Mouse (Mus musculus) liver, adult 2 months (tissue): Measurements from ENCODE around the gene Hist1h3e.
"Not testable (repeated sequence)": the region's sequence is repeated elsewhere in the genome, so short reads cannot be mapped to it uniquely, and the experiment has no call there.

Experiments
- CTCF ChIP-seq: fragments of 200-500 bp; IDR thresholded peaks from 2 replicates; pipeline ENCODE4 v1.5.1; 2011; ENCODE audit warnings: low read depth, low read length, control low read depth
- POLR2A ChIP-seq: fragments of 200-500 bp; IDR thresholded peaks from 2 replicates; pipeline ENCODE4 v1.6.1; 2011; ENCODE audit warnings: low read length, control low read depth; ENCODE audit not compliant: insufficient read depth; ENCODE audit errors: extremely low read depth

DNA sequence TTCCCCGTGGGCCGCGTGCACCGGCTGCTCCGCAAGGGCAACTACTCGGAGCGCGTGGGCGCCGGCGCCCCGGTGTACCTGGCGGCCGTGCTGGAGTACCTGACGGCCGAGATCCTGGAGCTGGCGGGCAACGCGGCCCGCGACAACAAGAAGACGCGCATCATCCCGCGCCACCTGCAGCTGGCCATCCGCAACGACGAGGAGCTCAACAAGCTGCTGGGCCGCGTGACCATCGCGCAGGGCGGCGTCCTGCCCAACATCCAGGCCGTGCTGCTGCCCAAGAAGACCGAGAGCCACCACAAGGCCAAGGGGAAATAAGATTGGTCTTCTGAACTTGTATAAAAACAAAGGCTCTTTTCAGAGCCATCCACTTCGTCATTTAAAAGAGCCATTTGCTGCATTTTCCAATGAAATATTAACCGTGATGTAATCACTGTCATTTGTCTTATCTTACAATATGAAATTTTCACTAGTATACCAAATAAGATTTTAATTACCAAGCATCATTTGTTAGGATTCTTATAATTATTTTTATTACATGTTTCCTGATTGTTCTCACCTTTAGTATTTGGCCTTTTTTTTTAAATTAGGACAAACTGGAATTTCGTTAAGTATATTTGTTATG lies 12.5 kb upstream of the Hist1h3e start:
- TF ChIP-seq CTCF, POLR2A: not testable (repeated sequence)
